Mouse (Mus musculus) forebrain, postnatal 0 days (tissue): ENCODE results near the gene Gm3893. TPM values are rescaled to one million over a fixed set of nuclear protein-coding genes. Genes with fewer than 3 reads are reported as not detected.
"Not testable (repeated sequence)": the region's sequence is repeated elsewhere in the genome, so short reads cannot be mapped to it uniquely, and the experiment has no call there.

ENCODE experiments used
- ATAC-seq: fragments of 200-750 bp; cut with Nextera tagmentation; 2 replicates; pipeline ENCODE4 v1.8.0; 2017; ENCODE audit warnings: mild to moderate bottlenecking, moderate library complexity
- DNase-seq: peaks from one replicate; pipeline ENCODE4 v3.0.0-alpha.2; 2015
- H3K27ac ChIP-seq: fragments of 300-500 bp; sonication (generic); 2 replicates; pipeline ENCODE4 v1.5.1; 2014; ENCODE audit warnings: low read depth, mild to moderate bottlenecking, antibody characterized with exemption, low read length, moderate library complexity, mixed read lengths
- H3K27me3 ChIP-seq: fragments of 300-500 bp; sonication (generic); 2 replicates; pipeline ENCODE4 v1.6.1; 2014; ENCODE audit warnings: mild to moderate bottlenecking, low read length, mixed read lengths; ENCODE audit not compliant: insufficient read depth
- H3K36me3 ChIP-seq: fragments of 300-500 bp; sonication (generic); 2 replicates; pipeline ENCODE4 v1.6.1; 2014; ENCODE audit warnings: mild to moderate bottlenecking, moderate library complexity; ENCODE audit not compliant: insufficient read depth
- H3K4me1 ChIP-seq: fragments of 300-500 bp; sonication (generic); 2 replicates; pipeline ENCODE4 v1.6.1; 2014; ENCODE audit warnings: antibody characterized with exemption; ENCODE audit not compliant: insufficient read depth
- H3K4me2 ChIP-seq: fragments of 300-500 bp; sonication (generic); 2 replicates; pipeline ENCODE4 v1.6.1; 2014; ENCODE audit warnings: low read depth, mild to moderate bottlenecking, moderate library complexity
- H3K4me3 ChIP-seq: fragments of 300-500 bp; sonication (generic); 2 replicates; pipeline ENCODE4 v1.5.1; 2014; ENCODE audit warnings: low read depth, low read length, mixed read lengths
- H3K9ac ChIP-seq: fragments of 300-500 bp; sonication (generic); 2 replicates; pipeline ENCODE4 v1.6.1; 2014; ENCODE audit warnings: mild to moderate bottlenecking
- H3K9me3 ChIP-seq: fragments of 300-500 bp; sonication (generic); 2 replicates; pipeline ENCODE4 v1.6.1; 2016; ENCODE audit warnings: low read length
- WGBS: fragments of 180-500 bp; shearing (Covaris S2); extraction: QIAGEN DNeasy Blood & Tissue Kit; methylation state at CpG from one replicate; pipeline ENCODE4 v1.1.7; 2014; 5-methylcytosine and 5-hydroxymethylcytosine counted together
- polyA plus RNA-seq: library from polyadenylated mRNA; unstranded; fragments of >200 nt; fragmentation: Nextera tagmentation; extraction: Ambion mirVana; gene quantifications from 2 replicates; pipeline ENCODE4 v1.2.1, GENCODE M21; 2015
- total RNA-seq: library from RNA; depleted of rRNA; stranded (reverse); fragments of >200 nt; gene quantifications from 2 replicates; pipeline ENCODE4 v1.2.3, GENCODE M21; 2014; rRNA removed

Gene Gm3893
- total RNA-seq: not detected in 2 replicates
- not detected in 2 replicates for polyA plus RNA-seq

- H3K9me3 ChIP-seq, ATAC-seq, H3K36me3 ChIP-seq, H3K27me3 ChIP-seq, H3K4me1 ChIP-seq, H3K4me3 ChIP-seq, H3K9ac ChIP-seq, H3K27ac ChIP-seq, DNase-seq, H3K4me2 ChIP-seq: not testable (repeated sequence)
- WGBS: no CpG with 5 or more reads among the region's 2 CpGs
These were observed at the start of gene Gm3893 for GRCm38 (mm10) chr4:42090907-42091306. Gene Gm3893 (plus strand): TSS chr4:42091207.

GRCm38 (mm10) chr4:42114517-42114916 is 23.5 kb downstream of the Gm3893 start, which contains the start of gene Gm13304:
Gene Gm13304 (plus strand): TSS chr4:42114817.
- not testable (repeated sequence) for H3K9ac ChIP-seq, DNase-seq, H3K9me3 ChIP-seq, H3K27ac ChIP-seq, H3K36me3 ChIP-seq, ATAC-seq, H3K4me3 ChIP-seq, H3K4me2 ChIP-seq, H3K4me1 ChIP-seq, H3K27me3 ChIP-seq
- no CpG with 5 or more reads among the region's 5 CpGs for WGBS

Other genes with a start within 250 kb of the Gm3893 start
- gene Gm21541, start 187.6 kb upstream of the Gm3893 start, total RNA-seq: not detected in 2 replicates
- gene Gm21541, start 187.6 kb upstream of the Gm3893 start, polyA plus RNA-seq: not detected in 2 replicates
- gene Gm20878, start 149.6 kb upstream of the Gm3893 start, total RNA-seq: 14.5 and 16.8 TPM in 2 replicates
- 6.7 and 10.5 TPM in 2 replicates for gene Gm20878, start 149.6 kb upstream of the Gm3893 start, polyA plus RNA-seq
- 0.62 and 1.7 TPM in 2 replicates for gene Fam205a4, start 125.1 kb upstream of the Gm3893 start, total RNA-seq
- gene Fam205a4, start 125.1 kb upstream of the Gm3893 start, polyA plus RNA-seq: 1.1 and 1.3 TPM in 2 replicates
- 0.46 and 3.1 TPM in 2 replicates for gene Gm21093, start 56.5 kb upstream of the Gm3893 start, total RNA-seq
- 0.21 and 0.31 TPM in 2 replicates for gene Gm21093, start 56.5 kb upstream of the Gm3893 start, polyA plus RNA-seq
- gene Gm13304, start 23.6 kb downstream of the Gm3893 start, total RNA-seq: not detected in 2 replicates
- not detected in 2 replicates for gene Gm13304, start 23.6 kb downstream of the Gm3893 start, polyA plus RNA-seq
- gene Gm13306, start 62.2 kb downstream of the Gm3893 start, total RNA-seq: 4.2 and 7.7 TPM in 2 replicates
- gene Gm13306, start 62.2 kb downstream of the Gm3893 start, polyA plus RNA-seq: 5.6 and 8.1 TPM in 2 replicates
- gene Gm13305, start 77.4 kb downstream of the Gm3893 start, total RNA-seq: 0.05 and 0.31 TPM in 2 replicates
- 0.26 TPM in 1 of 2 replicates, not detected in the other for gene Gm13305, start 77.4 kb downstream of the Gm3893 start, polyA plus RNA-seq
- gene Gm10600, start 149.4 kb downstream of the Gm3893 start, total RNA-seq: not detected in 2 replicates
- gene Gm10600, start 149.4 kb downstream of the Gm3893 start, polyA plus RNA-seq: not detected in 2 replicates
- gene Ccl21b, start 164.6 kb downstream of the Gm3893 start, total RNA-seq: not detected in 2 replicates
- not detected in 2 replicates for gene Ccl21b, start 164.6 kb downstream of the Gm3893 start, polyA plus RNA-seq
- not detected in 2 replicates for gene Gm21953, start 203.1 kb downstream of the Gm3893 start, total RNA-seq
- gene Gm21953, start 203.1 kb downstream of the Gm3893 start, polyA plus RNA-seq: not detected in 2 replicates
- 0.54 TPM in 1 of 2 replicates, not detected in the other for gene Fam205a3, start 227.1 kb downstream of the Gm3893 start, total RNA-seq
- gene Fam205a3, start 227.1 kb downstream of the Gm3893 start, polyA plus RNA-seq: not detected in 2 replicates